Mouse (Mus musculus) testis, adult 2 months (tissue): ENCODE data around the gene Ccdc82. TPM values are rescaled to one million over a fixed set of nuclear protein-coding genes. Genes with fewer than 3 reads are reported as not detected.

Source experiments
- H3K27ac ChIP-seq: fragments of 200-500 bp; 2 replicates; pipeline ENCODE4 v1.5.1; 2012; ENCODE audit warnings: low read depth, low read length; ENCODE audit not compliant: control insufficient read depth, insufficient read depth
- H3K27me3 ChIP-seq: fragments of 200-500 bp; 2 replicates; pipeline ENCODE4 v1.6.1; 2012; ENCODE audit warnings: mild to moderate bottlenecking, low read length, moderate library complexity; ENCODE audit not compliant: control insufficient read depth, insufficient read depth
- H3K36me3 ChIP-seq: fragments of 200-500 bp; 2 replicates; pipeline ENCODE4 v1.6.1; 2012; ENCODE audit warnings: mild to moderate bottlenecking, low read length; ENCODE audit not compliant: control insufficient read depth, insufficient read depth
- H3K4me1 ChIP-seq: fragments of 200-500 bp; 2 replicates; pipeline ENCODE4 v1.6.1; 2012; ENCODE audit warnings: low read length; ENCODE audit not compliant: control insufficient read depth, insufficient read depth
- H3K4me3 ChIP-seq: fragments of 200-500 bp; 2 replicates; pipeline ENCODE4 v1.5.1; 2012; ENCODE audit warnings: low read depth, mild to moderate bottlenecking, low read length, moderate library complexity, mixed read lengths; ENCODE audit not compliant: control insufficient read depth
- CTCF ChIP-seq: fragments of 200-500 bp; IDR thresholded peaks from 2 replicates; pipeline ENCODE4 v1.5.1; 2012; ENCODE audit warnings: low read depth, mild to moderate bottlenecking, inconsistent platforms, low read length, moderate library complexity; ENCODE audit not compliant: control insufficient read depth, insufficient read depth, insufficient replicate concordance
- POLR2A ChIP-seq: fragments of 200-500 bp; IDR thresholded peaks from 2 replicates; pipeline ENCODE4 v1.6.1; 2012; ENCODE audit warnings: low read depth, mild to moderate bottlenecking, inconsistent platforms, low read length, moderate library complexity; ENCODE audit not compliant: control insufficient read depth
- polyA plus RNA-seq: library from polyadenylated mRNA; depleted of rRNA; stranded (reverse); fragments of >200 nt; gene quantifications from 2 replicates; pipeline ENCODE4 v1.2.3, GENCODE M21; 2012

The Ccdc82 gene
- polyA plus RNA-seq, 1 experiment, result 5.2 TPM

DNA sequence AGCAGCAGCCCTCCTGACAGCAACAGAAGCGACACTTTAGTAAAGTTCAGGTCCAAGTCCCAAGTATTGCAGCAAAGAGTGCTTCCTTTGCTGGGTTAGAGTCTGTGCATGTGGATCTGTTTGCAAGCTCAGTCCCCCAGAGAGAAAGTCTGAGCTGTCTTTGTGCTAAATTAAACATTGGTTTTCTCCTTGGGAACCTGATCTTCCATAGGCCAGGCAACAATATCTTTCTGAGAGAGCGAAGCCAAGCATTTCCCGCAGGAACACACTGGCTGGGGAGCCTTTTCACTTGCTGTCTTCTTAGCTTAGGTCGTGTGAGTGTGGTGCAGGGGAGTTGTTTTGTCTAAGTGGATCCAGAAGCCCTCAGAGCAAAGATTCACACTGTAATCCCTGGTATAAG lies 60.5 kb downstream of the Ccdc82 start:
- H3K4me1 ChIP-seq, result no peaks in the 10 kb centered on the region
- TF ChIP-seq CTCF (no peak), POLR2A (no peak)
- no peak overlapping the region for H3K27ac ChIP-seq

DNA sequence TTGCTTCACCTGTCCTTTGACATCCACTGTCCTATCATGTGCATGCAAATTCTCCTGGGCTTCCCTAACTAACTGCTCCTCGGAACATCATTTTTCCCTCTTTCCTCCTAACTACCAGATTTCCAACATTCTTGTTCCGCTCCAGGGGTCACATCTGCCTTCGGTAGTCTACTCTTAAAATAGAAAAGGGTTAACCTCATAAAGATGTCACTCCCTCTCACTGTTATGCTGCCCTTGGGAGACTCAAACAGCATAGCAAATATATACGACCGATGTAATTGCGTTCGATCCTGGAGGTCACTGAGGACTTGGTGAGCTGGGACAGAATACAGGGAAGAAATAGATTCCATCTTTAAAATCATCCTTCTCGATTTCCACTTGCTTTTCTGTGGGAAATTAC lies 62.0 kb downstream of the Ccdc82 start:
- no peaks in the 10 kb centered on the region for H3K27me3 ChIP-seq
- no peaks in the 10 kb centered on the region for H3K36me3 ChIP-seq
- no peaks in the 10 kb centered on the region for H3K4me1 ChIP-seq
- no peak for TF ChIP-seq POLR2A
- TF ChIP-seq CTCF, result no peak
- no peak overlapping the region for H3K27ac ChIP-seq
- no peak overlapping the region for H3K4me3 ChIP-seq

More for the DNA sequence above, 60.5 kb downstream of the Ccdc82 start:
- Histone ChIP-seq H3K27me3 (no peaks in the 10 kb centered on the region), H3K4me3 (no peak overlapping the region), H3K36me3 (no peaks in the 10 kb centered on the region)

DNA sequence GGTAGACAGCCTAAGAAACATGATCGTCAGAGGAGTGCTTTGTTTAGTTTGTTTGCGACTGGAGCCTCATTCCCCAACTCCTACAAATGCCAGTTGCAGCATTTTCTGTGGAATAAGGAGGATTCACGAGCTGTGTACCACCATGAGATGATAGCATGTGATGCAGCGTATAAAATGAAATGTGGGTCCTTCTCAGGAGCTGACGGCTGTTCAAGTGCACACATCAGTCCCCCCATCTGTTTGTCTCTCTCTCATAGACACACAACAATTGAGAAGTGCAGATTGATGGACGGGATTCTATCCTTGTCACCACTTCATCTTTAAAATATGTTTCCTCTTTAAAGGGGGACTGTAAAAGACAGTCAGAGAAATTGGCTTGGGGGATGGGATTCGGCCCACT lies 63.1 kb downstream of the Ccdc82 start:
- Histone ChIP-seq H3K36me3 (no peaks in the 10 kb centered on the region), H3K27me3 (no peaks in the 10 kb centered on the region), H3K4me1 (no peaks in the 10 kb centered on the region), H3K4me3 (no peak overlapping the region), H3K27ac (no peak overlapping the region)
- TF ChIP-seq POLR2A (no peak), CTCF (no peak)

DNA sequence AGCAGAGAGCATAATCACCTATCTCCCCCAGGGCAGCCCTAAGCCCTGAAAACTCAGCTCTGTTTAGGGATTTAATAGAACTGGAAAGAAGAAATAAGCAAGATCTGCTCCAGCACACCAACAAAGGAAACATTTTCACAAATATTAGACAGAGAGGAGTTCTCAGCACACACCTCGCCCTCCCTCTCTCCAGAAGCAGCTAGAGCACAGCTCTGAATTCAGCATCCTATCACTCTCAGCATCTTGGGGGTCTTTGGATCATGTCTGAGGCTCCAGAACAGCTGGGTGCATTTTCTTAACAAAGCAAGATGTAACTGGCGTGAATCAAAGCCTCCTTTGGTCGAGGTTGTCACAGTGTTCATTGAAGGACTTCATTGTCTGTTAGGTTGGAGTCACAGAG lies 63.5 kb downstream of the Ccdc82 start:
- Histone ChIP-seq H3K27ac (no peak overlapping the region), H3K27me3 (no peaks in the 10 kb centered on the region), H3K36me3 (no peaks in the 10 kb centered on the region), H3K4me3 (no peak overlapping the region), H3K4me1 (no peaks in the 10 kb centered on the region)
- no peak for TF ChIP-seq POLR2A
- TF ChIP-seq CTCF, result no peak

DNA sequence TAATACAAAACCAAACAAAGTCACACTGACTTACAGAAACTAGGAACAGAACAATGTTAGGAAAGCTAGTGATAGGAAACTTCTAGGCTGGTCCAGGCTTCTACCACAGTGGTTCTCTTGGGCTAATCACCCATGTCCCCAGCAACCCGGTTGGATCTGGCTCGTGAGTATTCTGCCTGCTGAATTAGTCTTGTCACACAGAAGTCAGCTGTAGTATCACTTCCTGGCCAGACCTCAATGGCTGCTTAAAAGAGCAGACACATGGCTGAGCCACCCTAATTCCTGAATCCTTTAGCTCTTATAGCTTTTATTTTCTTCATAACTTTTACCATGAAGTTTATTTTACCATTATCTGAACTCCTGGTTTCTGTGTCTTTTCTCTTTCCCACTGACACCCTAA lies 64.3 kb downstream of the Ccdc82 start:
- Histone ChIP-seq H3K4me3 (no peak overlapping the region), H3K27ac (no peak overlapping the region), H3K4me1 (no peaks in the 10 kb centered on the region), H3K36me3 (no peaks in the 10 kb centered on the region), H3K27me3 (no peaks in the 10 kb centered on the region)
- TF ChIP-seq POLR2A (no peak), CTCF (no peak)

DNA sequence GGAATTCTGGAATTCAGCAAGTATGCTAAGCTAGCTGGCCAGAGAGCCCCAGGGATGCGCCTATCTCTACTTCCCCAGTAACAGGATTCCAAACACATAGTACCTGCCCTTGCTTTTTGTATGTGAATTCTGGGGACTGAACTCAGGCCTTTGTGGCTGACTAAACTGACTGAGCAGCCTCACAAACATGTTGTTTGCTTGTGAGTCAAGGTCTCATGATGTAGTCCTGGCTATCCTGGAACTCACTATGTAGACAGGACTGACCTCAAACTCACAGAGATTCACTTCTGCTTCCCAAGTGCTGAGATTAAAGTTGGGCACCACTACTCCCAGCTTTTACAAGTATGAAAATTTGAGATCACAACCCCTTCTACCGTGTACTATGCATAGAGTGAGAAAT lies 67.2 kb downstream of the Ccdc82 start:
- no peak overlapping the region for H3K4me3 ChIP-seq
- H3K27me3 ChIP-seq, result no peaks in the 10 kb centered on the region
- H3K27ac ChIP-seq, result no peak overlapping the region
- TF ChIP-seq CTCF (no peak), POLR2A (no peak)
- no peaks in the 10 kb centered on the region for H3K36me3 ChIP-seq
- no peaks in the 10 kb centered on the region for H3K4me1 ChIP-seq

DNA sequence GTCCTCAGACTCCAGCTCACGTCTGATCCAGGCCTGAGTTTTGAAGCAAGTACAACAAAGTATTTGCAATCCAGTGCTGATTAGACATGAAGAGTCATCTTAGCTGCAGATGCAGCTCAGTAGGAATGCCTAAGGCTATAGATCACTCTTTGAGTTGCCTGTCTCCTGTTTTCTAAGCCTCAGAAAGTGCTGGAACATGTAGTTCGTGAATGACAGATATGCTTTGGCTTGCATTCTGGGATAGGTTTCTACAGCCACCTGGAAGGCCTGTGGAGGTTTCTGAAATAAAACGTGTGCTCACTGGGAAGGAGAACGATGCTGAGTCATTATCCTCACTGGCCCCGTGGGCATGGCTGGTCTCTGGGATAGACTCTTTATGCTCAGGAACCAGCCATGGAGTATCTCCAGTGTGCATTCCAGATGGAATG lies 67.8 kb downstream of the Ccdc82 start:
- H3K27ac ChIP-seq, result no peak overlapping the region
- H3K4me1 ChIP-seq, result no peaks in the 10 kb centered on the region
- TF ChIP-seq POLR2A (no peak), CTCF (no peak)
- H3K27me3 ChIP-seq, result no peaks in the 10 kb centered on the region
- no peak overlapping the region for H3K4me3 ChIP-seq
- no peaks in the 10 kb centered on the region for H3K36me3 ChIP-seq

DNA sequence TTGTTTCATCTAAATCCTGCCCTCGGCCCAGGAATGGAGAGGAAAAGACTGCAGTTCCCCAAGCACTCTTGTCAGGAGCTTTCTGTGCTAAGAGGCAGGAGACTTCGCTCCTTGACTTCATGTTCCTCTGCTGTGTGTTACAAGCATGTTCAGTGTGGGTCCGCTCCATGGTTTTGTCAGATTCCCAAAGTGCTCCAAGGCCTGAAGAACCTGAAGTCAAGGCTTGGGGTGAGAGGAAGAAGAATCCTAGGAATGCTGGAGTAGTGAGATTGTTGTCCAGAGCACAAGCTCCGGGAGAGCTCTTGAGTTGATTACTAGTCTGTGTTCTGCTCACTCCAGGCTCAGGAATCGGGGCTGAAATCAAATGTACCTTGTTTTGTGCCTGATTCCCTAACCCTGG lies 68.6 kb downstream of the Ccdc82 start:
- H3K4me1 ChIP-seq, result no peaks in the 10 kb centered on the region
- no peak overlapping the region for H3K4me3 ChIP-seq
- H3K36me3 ChIP-seq, result no peaks in the 10 kb centered on the region
- TF ChIP-seq POLR2A (no peak), CTCF (no peak)
- H3K27ac ChIP-seq, result no peak overlapping the region
- no peaks in the 10 kb centered on the region for H3K27me3 ChIP-seq
